Mouse (Mus musculus): ENCODE results near the gene Plxna4. TPM values are rescaled to one million over a fixed set of nuclear protein-coding genes. Genes with fewer than 3 reads are reported as not detected.
A peak's percentile ranks its signal among the peaks of the same experiment; 100 is the strongest.
"Not testable (repeated sequence)": the region's sequence is repeated elsewhere in the genome, so short reads cannot be mapped to it uniquely, and the experiment has no call there.

Gene Plxna4
- polyA plus RNA-seq, 1 experiment from 2014 or later = 18.6 TPM

- Histone ChIP-seq H3K9ac (no peak overlapping the region), H3K9me3 (replicated peaks) (no peaks in the 10 kb centered on the region), H3K36me3 (ENCODE audit: poor library complexity, severe bottlenecking) (no peaks in the 10 kb centered on the region), H3K27ac (no peak overlapping the region), H3K4me1 (no peaks in the 10 kb centered on the region), H3K27me3 (no peaks in the 10 kb centered on the region), H3K4me3 (no peak overlapping the region), H3K4me2 (no peak overlapping the region)
- ATAC-seq = no peak
- 85% methylated on average over 8 of the region's 8 CpGs for WGBS
Measured at GRCm38 (mm10) chr6:32528081-32528570, 59.9 kb downstream of the Plxna4 start.

DNA sequence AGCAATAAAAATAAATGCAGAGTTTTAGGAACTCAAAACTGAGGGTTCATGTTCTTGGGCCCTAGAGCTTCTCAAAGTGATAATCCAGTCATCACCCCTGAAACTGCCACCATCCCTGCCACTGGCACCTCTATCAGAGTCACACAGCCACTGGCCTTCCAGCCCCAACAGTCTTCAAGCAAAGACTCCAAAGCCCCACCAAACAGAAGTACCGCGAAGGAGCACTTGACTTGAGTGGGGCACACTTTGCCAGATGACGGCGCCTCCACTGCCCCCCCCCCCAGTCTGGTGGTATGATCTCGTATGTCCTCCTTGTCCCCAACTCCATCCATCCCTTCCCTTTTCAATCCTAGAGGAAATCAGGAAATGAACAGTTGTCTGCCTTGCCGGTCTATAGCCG is 60.5 kb downstream of the Plxna4 start:
- Histone ChIP-seq H3K27ac (no peak overlapping the region), H3K36me3 (ENCODE audit: poor library complexity, severe bottlenecking) (no peaks in the 10 kb centered on the region), H3K9me3 (replicated peaks) (no peaks in the 10 kb centered on the region), H3K9ac (no peak overlapping the region), H3K27me3 (no peaks in the 10 kb centered on the region), H3K4me1 (no peaks in the 10 kb centered on the region), H3K4me3 (no peak overlapping the region), H3K4me2 (no peak overlapping the region)
- no peak for ATAC-seq
- WGBS = 88% methylated on average over 7 of the region's 7 CpGs

GRCm38 (mm10) chr6:32526762-32527161 is 61.2 kb downstream of the Plxna4 start:
- no peak overlapping the region for H3K9ac ChIP-seq
- H3K4me1 ChIP-seq = no peaks in the 10 kb centered on the region
- H3K4me2 ChIP-seq = no peak overlapping the region
- H3K27me3 ChIP-seq = no peaks in the 10 kb centered on the region
- WGBS = 77% methylated on average over 5 of the region's 5 CpGs
- H3K4me3 ChIP-seq = no peak overlapping the region
- H3K36me3 ChIP-seq (ENCODE audit: poor library complexity, severe bottlenecking) = no peaks in the 10 kb centered on the region
- no peak for ATAC-seq
- no peak overlapping the region for H3K27ac ChIP-seq
- no peaks in the 10 kb centered on the region for H3K9me3 ChIP-seq (replicated peaks)

DNA sequence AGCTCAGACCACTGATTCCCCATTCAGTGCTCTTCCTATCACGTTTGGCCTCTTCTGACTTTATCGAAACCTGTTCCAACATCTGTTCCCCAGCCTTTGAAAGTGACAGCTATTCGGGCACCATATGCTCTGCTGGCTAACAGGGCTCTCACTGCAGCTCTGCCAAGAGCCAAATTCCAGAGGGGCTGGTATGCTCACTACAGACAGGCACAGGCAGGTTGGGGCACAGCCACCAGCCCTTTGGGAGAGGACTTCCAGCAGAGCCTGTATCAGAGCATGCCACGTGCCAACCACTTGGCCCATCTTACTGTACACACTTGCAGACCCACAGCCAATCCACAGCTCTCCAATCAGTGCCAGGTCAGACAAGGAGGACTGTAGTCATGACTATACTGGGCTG is 67.9 kb downstream of the Plxna4 start:
- H3K4me2 ChIP-seq = no peak overlapping the region
- no peaks in the 10 kb centered on the region; the same call in 1 of the 2 replicates for H3K4me1 ChIP-seq
- H3K9ac ChIP-seq = no peak overlapping the region
- H3K9me3 ChIP-seq (replicated peaks) = no peaks in the 10 kb centered on the region
- peaks cover 14% of the 10 kb centered on the region for H3K36me3 ChIP-seq (ENCODE audit: poor library complexity, severe bottlenecking)
- H3K27me3 ChIP-seq = no peaks in the 10 kb centered on the region
- peak; percentile 73 for ATAC-seq
- WGBS = 67% methylated on average over 4 of the region's 4 CpGs
- no peak overlapping the region for H3K4me3 ChIP-seq
- peak overlapping the region; percentile 31; the same call in 1 of the 2 replicates for H3K27ac ChIP-seq

DNA sequence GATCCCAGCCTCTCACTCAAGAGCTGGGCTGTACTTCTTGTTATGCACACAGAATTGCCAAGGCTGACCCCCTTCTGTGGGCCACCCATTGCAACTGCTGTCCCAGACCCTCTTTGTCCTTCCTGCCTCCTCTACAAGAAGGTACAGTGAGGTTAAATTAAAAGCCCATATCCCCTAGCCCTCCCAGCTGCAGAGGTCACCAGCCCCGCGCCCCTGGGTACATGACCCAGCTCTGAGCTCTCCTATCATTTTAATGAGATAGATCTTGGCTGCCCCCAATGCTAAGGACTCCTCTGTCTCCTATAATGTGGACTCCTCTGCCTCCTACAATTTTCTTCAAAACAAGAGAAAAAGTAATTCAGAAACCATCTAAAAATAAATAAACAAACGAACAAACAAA is 69.4 kb downstream of the Plxna4 start:
- Histone ChIP-seq H3K4me2 (no peak overlapping the region), H3K9me3 (replicated peaks) (no peaks in the 10 kb centered on the region), H3K27me3 (no peaks in the 10 kb centered on the region), H3K36me3 (ENCODE audit: poor library complexity, severe bottlenecking) (peaks cover 14% of the 10 kb centered on the region), H3K4me1 (peaks cover 13% of the 10 kb centered on the region), H3K9ac (no peak overlapping the region), H3K4me3 (no peak overlapping the region), H3K27ac (no peak overlapping the region)
- no peak for ATAC-seq
- WGBS = 93% methylated on average over 3 of the region's 3 CpGs

GRCm38 (mm10) chr6:32514096-32514495 is 73.9 kb downstream of the Plxna4 start:
- 0 out of 2 replicates have a peak, but pooled peaks have one; percentile 41 for ATAC-seq
- H3K4me1 ChIP-seq = peaks cover 14% of the 10 kb centered on the region
- H3K4me3 ChIP-seq = no peak overlapping the region
- no peak overlapping the region for H3K27ac ChIP-seq
- WGBS = 36% methylated on average over 6 of the region's 6 CpGs
- H3K9me3 ChIP-seq (replicated peaks) = no peaks in the 10 kb centered on the region
- H3K27me3 ChIP-seq = no peaks in the 10 kb centered on the region
- no peak overlapping the region for H3K9ac ChIP-seq
- no peak overlapping the region for H3K4me2 ChIP-seq
- H3K36me3 ChIP-seq (ENCODE audit: poor library complexity, severe bottlenecking) = peaks cover 14% of the 10 kb centered on the region

DNA sequence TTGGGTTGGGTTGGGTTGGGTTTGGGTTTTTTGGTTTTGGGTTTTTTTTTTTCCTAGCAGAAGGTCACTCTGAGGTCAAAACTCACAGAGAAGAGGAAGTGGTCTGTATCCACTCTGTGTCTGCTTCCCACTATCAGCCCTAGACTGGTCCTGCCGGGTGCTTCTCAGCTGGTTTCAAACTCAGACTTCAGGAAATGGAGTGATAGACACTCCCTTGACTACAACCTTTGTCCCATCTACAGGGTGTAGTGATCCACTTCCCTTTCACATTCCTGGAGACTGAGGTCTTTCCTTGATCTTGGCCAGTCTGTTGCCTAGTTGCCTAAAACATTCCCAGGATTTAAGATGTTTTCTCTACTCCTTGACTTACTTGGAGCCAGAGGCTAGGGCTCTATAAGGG is 76.0 kb downstream of the Plxna4 start:
- Histone ChIP-seq H3K4me3 (no peak overlapping the region), H3K9ac (no peak overlapping the region), H3K4me1 (peaks cover 25% of the 10 kb centered on the region), H3K9me3 (replicated peaks) (no peaks in the 10 kb centered on the region), H3K36me3 (ENCODE audit: poor library complexity, severe bottlenecking) (peaks cover 9% of the 10 kb centered on the region), H3K4me2 (no peak overlapping the region), H3K27me3 (no peaks in the 10 kb centered on the region), H3K27ac (no peak overlapping the region)
- 94% methylated on average over 1 of the region's 1 CpGs for WGBS
- no peak for ATAC-seq

- no peak overlapping the region for H3K9ac ChIP-seq
- no peak overlapping the region for H3K4me3 ChIP-seq
- H3K9me3 ChIP-seq (replicated peaks) = no peaks in the 10 kb centered on the region
- no peaks in the 10 kb centered on the region for H3K27me3 ChIP-seq
- peaks cover 25% of the 10 kb centered on the region for H3K4me1 ChIP-seq
- WGBS = 83% methylated on average over 7 of the region's 7 CpGs
- ATAC-seq = no peak
- no peak overlapping the region for H3K4me2 ChIP-seq
- H3K27ac ChIP-seq = no peak overlapping the region
- no peaks in the 10 kb centered on the region for H3K36me3 ChIP-seq (ENCODE audit: poor library complexity, severe bottlenecking)
Measured at GRCm38 (mm10) chr6:32510924-32511323, 77.1 kb downstream of the Plxna4 start.

GRCm38 (mm10) chr6:32510491-32510890 is 77.5 kb downstream of the Plxna4 start:
- Histone ChIP-seq H3K36me3 (ENCODE audit: poor library complexity, severe bottlenecking) (no peaks in the 10 kb centered on the region), H3K27me3 (no peaks in the 10 kb centered on the region), H3K4me1 (peaks cover 27% of the 10 kb centered on the region), H3K4me2 (no peak overlapping the region), H3K4me3 (no peak overlapping the region), H3K9me3 (replicated peaks) (no peaks in the 10 kb centered on the region), H3K27ac (no peak overlapping the region), H3K9ac (no peak overlapping the region)
- WGBS = 94% methylated on average over 1 of the region's 1 CpGs
- ATAC-seq = no peak

DNA sequence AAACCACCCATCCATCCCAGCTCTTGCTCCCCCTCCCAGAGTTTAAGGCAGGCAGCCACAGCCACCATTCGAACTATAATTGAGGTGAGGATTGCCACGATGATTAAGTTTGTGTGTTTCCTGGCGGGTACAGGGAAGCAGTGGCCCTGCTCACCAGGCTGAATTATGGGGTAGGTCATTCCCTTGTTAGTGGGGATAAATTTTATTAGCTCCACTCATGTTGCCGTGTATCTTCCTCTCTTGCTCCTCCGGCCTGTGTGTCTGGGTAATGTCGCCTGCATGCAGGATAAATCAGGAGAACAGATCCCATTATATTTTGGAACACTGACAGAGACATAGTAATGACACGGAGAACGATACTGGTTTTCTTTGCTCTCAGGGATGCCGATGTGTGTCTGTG is 78.9 kb downstream of the Plxna4 start:
- H3K4me1 ChIP-seq = peaks cover 27% of the 10 kb centered on the region
- no peak overlapping the region for H3K9ac ChIP-seq
- no peaks in the 10 kb centered on the region for H3K36me3 ChIP-seq (ENCODE audit: poor library complexity, severe bottlenecking)
- H3K4me3 ChIP-seq = no peak overlapping the region
- no peak overlapping the region for H3K4me2 ChIP-seq
- no peaks in the 10 kb centered on the region for H3K27me3 ChIP-seq
- WGBS = 69% methylated on average over 9 of the region's 9 CpGs
- no peak for ATAC-seq
- no peaks in the 10 kb centered on the region for H3K9me3 ChIP-seq (replicated peaks)
- H3K27ac ChIP-seq = no peak overlapping the region

- Histone ChIP-seq H3K4me3 (no peak overlapping the region), H3K27me3 (no peaks in the 10 kb centered on the region), H3K9me3 (replicated peaks) (no peaks in the 10 kb centered on the region), H3K27ac (no peak overlapping the region), H3K4me1 (peaks cover 22% of the 10 kb centered on the region), H3K9ac (no peak overlapping the region), H3K36me3 (ENCODE audit: poor library complexity, severe bottlenecking) (no peaks in the 10 kb centered on the region), H3K4me2 (no peak overlapping the region)
- no peak for ATAC-seq
- WGBS = 69% methylated on average over 5 of the region's 5 CpGs
Measured at GRCm38 (mm10) chr6:32504963-32505362, 83.0 kb downstream of the Plxna4 start.

DNA sequence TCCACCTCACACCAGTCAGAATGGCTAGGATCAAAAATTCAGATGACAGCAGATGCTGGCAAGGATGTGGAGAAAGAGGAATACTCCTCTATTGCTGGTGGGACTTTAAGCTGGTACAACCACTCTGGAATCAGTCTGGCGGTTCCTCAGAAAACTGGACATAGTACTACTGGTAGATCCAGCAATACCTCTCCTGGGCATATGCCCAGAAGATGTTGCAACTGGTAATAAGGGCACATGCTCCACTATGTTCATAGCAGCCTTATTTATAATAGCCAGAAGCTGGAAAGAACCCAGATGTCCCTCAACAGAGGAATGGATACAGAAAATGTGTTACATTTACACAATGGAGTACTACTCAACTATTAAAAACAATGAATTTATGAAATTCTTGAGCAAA is 86.8 kb downstream of the Plxna4 start:
- H3K9me3 ChIP-seq (replicated peaks); H3K4me3 ChIP-seq; H3K36me3 ChIP-seq (ENCODE audit: poor library complexity, severe bottlenecking); H3K27ac ChIP-seq; H3K4me2 ChIP-seq; H3K27me3 ChIP-seq; H3K9ac ChIP-seq; ATAC-seq: not testable (repeated sequence)
- H3K4me1 ChIP-seq = peaks cover 19% of the 10 kb centered on the region
- WGBS = 97% methylated on average over 1 of the region's 1 CpGs

GRCm38 (mm10) chr6:32498106-32498505 is 89.9 kb downstream of the Plxna4 start:
- Histone ChIP-seq H3K4me3 (no peak overlapping the region), H3K27me3 (no peaks in the 10 kb centered on the region), H3K27ac (no peak overlapping the region), H3K4me2 (no peak overlapping the region), H3K4me1 (peaks cover 23% of the 10 kb centered on the region), H3K9ac (no peak overlapping the region), H3K9me3 (replicated peaks) (no peaks in the 10 kb centered on the region), H3K36me3 (ENCODE audit: poor library complexity, severe bottlenecking) (0 out of 2 replicates have a peak, but pooled peaks cover 6% of the 10 kb centered on the region)
- 87% methylated on average over 5 of the region's 5 CpGs for WGBS
- no peak for ATAC-seq
